Mouse (Mus musculus) sigmoid colon, adult 10 weeks (tissue): ENCODE measurements around the gene Gm3055. TPM values are rescaled to one million over a fixed set of nuclear protein-coding genes. Genes with fewer than 3 reads are reported as not detected.

Experiments used
- polyA plus RNA-seq: library from polyadenylated mRNA; stranded (reverse); fragments of 350-450 nt; fragmentation: Illumina TruSeq; extraction: RNeasy Lipid Tissue Mini Kit (QIAGEN cat#74804); gene quantifications from one replicate; pipeline ENCODE4 v1.2.3, GENCODE M21; 2014; ENCODE audit warnings: low read depth, low replicate concordance

The Gm3055 gene
- 15.8 TPM for polyA plus RNA-seq

DNA sequence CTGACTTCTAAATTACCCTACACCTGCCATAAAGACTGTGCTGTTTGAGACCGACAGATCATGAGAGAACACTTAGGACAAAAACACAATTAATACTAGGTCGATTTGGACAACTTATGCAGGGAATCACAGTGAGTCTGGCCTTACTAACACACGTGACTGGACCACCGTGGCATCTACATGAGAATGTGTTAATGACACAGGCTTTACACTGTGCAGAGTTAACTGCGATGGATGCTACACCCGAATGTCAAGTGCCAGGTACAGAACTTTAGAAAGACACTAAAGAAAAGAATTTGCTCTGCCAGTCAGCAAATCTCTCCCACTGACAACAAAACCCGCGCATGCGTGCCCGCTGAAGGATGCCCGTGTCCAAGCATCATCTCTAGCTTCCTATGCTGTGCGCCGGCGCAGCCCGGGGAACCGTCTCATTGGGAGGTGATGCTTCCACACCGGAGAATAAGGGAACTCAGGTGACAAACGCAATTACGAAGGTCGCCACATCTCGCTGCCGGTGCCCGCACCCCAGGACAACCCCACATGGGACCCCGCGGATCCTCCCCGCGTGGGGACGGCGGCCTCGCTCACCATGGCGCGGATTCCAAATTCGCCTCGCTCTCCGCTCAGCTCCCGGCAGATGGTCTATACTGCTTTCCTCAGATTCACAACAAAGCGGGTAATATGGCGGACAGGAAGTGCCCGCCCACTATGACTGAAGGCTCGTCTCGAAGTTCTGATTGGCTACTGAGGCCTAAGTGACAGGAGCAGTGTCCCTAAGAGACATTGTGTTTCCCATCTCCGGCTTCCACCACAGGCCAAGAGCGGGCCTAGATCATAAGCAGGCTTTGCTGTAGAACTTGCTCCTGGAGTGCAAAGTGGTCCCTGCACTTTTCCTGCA is at the start of gene Gm3055:
Gm3055 (minus strand) TSS at position 656 of the 898 bp plus-strand sequence.

DNA sequence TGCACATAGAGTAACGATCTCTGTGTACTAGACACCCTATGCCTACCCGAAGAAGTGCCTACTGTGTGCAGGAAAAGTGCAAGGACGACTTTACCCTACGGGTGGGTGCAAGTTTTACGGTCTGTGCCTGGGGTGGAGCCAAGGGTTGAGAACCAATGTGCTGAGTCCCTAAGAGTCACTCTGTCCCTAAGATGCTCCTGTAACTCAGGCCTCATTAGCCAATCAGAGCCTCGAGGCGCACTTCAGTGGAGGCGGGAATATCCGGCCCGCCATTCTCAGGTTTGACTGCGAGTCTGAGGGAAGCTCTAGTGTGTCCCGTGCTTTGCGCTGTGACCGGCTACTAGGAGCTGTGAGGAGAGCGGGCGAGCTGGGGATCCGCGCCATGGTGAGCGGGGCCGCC is 40.9 kb upstream of the Gm3055 start, which contains the start of gene Gm4767:
Gm4767 (plus strand) TSS at position 288 of the 400 bp plus-strand sequence.

DNA sequence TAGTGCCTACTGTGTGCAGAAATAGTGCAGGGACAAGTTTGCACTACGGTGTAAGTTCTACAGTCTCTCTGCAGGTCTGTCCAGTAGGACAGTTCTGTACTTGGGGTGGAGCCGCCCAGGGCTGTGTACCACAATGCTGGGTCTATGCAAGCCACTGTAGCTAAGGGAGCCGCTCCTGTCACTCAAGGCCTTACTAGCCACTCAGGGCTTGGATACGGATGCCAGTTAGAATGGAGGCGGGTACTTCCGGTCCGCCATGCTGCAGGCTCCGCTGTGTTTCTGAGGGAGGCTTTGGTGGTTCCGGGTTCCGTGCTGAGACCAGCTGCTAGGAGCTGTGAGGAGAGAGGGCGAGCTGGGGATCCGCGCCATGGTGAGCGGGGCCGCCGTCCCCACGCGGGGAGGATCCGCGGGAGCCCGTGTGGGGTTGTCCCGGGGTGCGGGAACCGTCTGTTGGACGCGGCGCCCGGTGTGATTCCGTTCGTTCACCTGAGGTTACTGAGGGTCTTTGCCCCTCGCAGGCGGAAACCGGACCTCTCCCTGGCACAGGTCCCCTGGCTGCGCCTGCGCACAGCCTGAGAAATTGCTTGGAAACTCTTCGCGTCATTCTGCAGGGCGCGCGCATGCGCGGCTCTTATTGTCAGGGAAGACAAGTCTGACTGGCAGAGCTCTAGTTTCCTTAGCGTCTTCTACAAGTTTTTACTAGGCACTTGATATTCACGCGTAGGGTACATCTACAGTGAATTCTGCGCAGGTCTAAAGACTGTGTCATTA is 66.2 kb downstream of the Gm3055 start, which contains the start of gene Zfp433:
Zfp433 (plus strand) TSS at position 295 of the 771 bp plus-strand sequence.

Other genes starting within 250 kb of the Gm3055 start
- not detected for gene Gna15, start 246.9 kb downstream of the Gm3055 start, polyA plus RNA-seq
- 8.6 TPM for gene Gna11, start 226.0 kb downstream of the Gm3055 start, polyA plus RNA-seq
- 16.2 TPM for gene Aes, start 211.7 kb downstream of the Gm3055 start, polyA plus RNA-seq
- gene Tle2, start 196.6 kb downstream of the Gm3055 start, polyA plus RNA-seq, result 1.1 TPM
- 2.0 TPM for gene Tle6, start 170.1 kb downstream of the Gm3055 start, polyA plus RNA-seq
- gene BC025920, start 164.9 kb downstream of the Gm3055 start, polyA plus RNA-seq, result 3.1 TPM
- gene Sirt6, start 143.4 kb downstream of the Gm3055 start, polyA plus RNA-seq, result not detected
- 2.2 TPM for gene Ankrd24, start 142.6 kb downstream of the Gm3055 start, polyA plus RNA-seq
- gene Gm10778, start 122.1 kb downstream of the Gm3055 start, polyA plus RNA-seq, result 16.4 TPM
- gene Zfp433, start 66.3 kb downstream of the Gm3055 start, polyA plus RNA-seq, result 35.5 TPM
- 4.2 TPM for gene Gm4767, start 41.0 kb upstream of the Gm3055 start, polyA plus RNA-seq
- gene Gm32687, start 92.8 kb upstream of the Gm3055 start, polyA plus RNA-seq, result 25.6 TPM
- gene Zfp781, start 159.3 kb upstream of the Gm3055 start, polyA plus RNA-seq, result 4.1 TPM